Mouse (Mus musculus) liver, postnatal 0 days (tissue): Measurements from ENCODE around the gene Padi2. TPM values are rescaled to one million over a fixed set of nuclear protein-coding genes. Genes with fewer than 3 reads are reported as not detected.
A peak's percentile ranks its signal among the peaks of the same experiment; 100 is the strongest.

Experiments used
- ATAC-seq: fragments of 200-750 bp; cut with Nextera tagmentation; 2 replicates; pipeline ENCODE4 v1.8.0; 2017; ENCODE audit warnings: mild to moderate bottlenecking, moderate library complexity
- DNase-seq: peaks from one replicate; pipeline ENCODE4 v3.0.0-alpha.2; 2016
- H3K27ac ChIP-seq: fragments of 300-500 bp; sonication (generic); 2 replicates; pipeline ENCODE4 v1.5.1; 2014; ENCODE audit warnings: antibody characterized with exemption, moderate library complexity, mild to moderate bottlenecking, low read depth
- H3K27me3 ChIP-seq: fragments of 300-500 bp; sonication (generic); 2 replicates; pipeline ENCODE4 v1.6.1; 2014; ENCODE audit warnings: low read length, control low read depth, mixed read lengths; ENCODE audit not compliant: insufficient read depth
- H3K36me3 ChIP-seq: fragments of 300-500 bp; sonication (generic); replicated peaks from 2 replicates; pipeline ENCODE4 v1.6.1; 2014; ENCODE audit warnings: mild to moderate bottlenecking, control low read depth, low read length, moderate library complexity, mixed read lengths; ENCODE audit not compliant: insufficient read depth
- H3K4me1 ChIP-seq: fragments of 300-500 bp; sonication (generic); 2 replicates; pipeline ENCODE4 v1.6.1; 2014; ENCODE audit warnings: antibody characterized with exemption, mild to moderate bottlenecking, control low read depth; ENCODE audit not compliant: insufficient read depth
- H3K4me2 ChIP-seq: fragments of 300-500 bp; sonication (generic); 2 replicates; pipeline ENCODE4 v1.6.1; 2014; ENCODE audit warnings: low read depth, mild to moderate bottlenecking, low read length, moderate library complexity, mixed read lengths
- H3K4me3 ChIP-seq: fragments of 300-500 bp; sonication (generic); 2 replicates; pipeline ENCODE4 v1.5.1; 2014; ENCODE audit warnings: low read depth, low read length
- H3K9ac ChIP-seq: fragments of 300-500 bp; sonication (generic); replicated peaks from 2 replicates; pipeline ENCODE4 v1.6.1; 2014; ENCODE audit warnings: mild to moderate bottlenecking, moderate library complexity
- H3K9me3 ChIP-seq: fragments of 300-500 bp; sonication (generic); 2 replicates; pipeline ENCODE4 v1.6.1; 2016; ENCODE audit warnings: mild to moderate bottlenecking, control low read depth, low read length, mixed read lengths
- CTCF ChIP-seq: sonication (generic); IDR thresholded peaks from 2 replicates; pipeline ENCODE4 v1.5.1; 2016; ENCODE audit warnings: antibody characterized with exemption, low read depth
- EP300 ChIP-seq: IDR thresholded peaks from 2 replicates; pipeline ENCODE4 v1.6.1; 2016; ENCODE audit warnings: antibody characterized with exemption, low read depth, mild to moderate bottlenecking
- WGBS: fragments of 180-500 bp; shearing (Covaris S2); extraction: QIAGEN DNeasy Blood & Tissue Kit; methylation state at CpG from one replicate; pipeline ENCODE4 v1.1.7; 2014; ENCODE audit not compliant: insufficient replicate concordance; 5-methylcytosine and 5-hydroxymethylcytosine counted together
- polyA plus RNA-seq: library from polyadenylated mRNA; unstranded; fragments of >200 nt; fragmentation: Nextera tagmentation; extraction: Ambion mirVana; gene quantifications from 2 replicates; pipeline ENCODE4 v1.2.1, GENCODE M21; 2015

Padi2 gene
- polyA plus RNA-seq, 1 experiment from 2014 or later = 2.1 TPM

DNA sequence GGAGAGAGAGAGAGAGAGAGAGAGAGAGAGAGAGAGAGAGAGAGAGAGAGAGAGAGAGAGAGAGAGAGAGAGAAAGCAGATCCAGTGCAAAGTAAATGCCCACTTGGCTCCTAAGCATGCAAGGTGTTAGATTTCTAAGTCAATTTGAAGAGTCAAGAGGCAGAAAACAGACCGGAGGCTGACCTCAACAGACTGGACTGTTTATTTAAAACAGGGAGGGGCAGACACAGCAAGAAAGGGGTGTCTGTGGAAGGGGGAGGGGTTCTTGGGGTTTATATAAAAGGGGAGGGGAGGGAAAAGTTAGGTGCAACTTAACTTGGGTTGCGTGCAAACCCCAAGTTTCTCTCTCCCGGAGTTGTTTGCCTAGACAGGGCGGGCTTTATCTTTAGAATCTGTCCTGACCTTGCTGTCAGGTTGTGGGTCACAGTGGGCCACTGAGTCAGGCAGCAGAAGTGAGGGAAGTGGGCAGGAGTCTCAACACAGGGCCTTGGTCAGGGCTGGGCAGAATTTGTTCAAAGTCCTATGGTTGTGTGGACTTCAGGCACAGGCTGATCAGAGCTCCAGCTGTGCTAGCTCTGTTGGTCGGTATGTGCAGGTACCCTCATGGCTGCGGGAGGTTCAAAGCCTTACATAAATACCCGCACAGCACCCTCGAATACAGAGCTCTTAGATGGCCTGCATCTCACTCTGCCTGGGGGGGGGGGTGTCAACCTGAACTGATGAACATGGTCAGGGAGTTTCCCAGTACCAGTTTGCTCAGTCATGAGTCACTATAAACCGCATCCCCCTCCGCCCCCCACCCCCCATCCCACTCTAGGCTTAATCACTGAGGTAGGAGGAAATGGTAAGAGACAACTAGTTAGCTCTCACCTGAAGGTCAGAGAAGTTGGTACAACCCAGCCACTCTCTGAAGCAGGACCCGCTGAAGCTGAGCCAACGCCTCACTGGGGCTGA, 41.6 kb downstream of the Padi2 start:
- WGBS = 72% methylated on average over 12 of the region's 12 CpGs
- H3K4me3 ChIP-seq = no peak overlapping the region
- no peak overlapping the region for H3K27ac ChIP-seq
- peaks cover 5% of the 10 kb centered on the region; the same call in 1 of the 2 replicates for H3K4me1 ChIP-seq
- H3K9me3 ChIP-seq = no peaks in the 10 kb centered on the region
- ATAC-seq (no peak), DNase-seq (no peak)
- H3K4me2 ChIP-seq = no peak overlapping the region
- TF ChIP-seq EP300 = no peak
- no peak for TF ChIP-seq CTCF
- no peaks in the 10 kb centered on the region for H3K36me3 ChIP-seq
- H3K27me3 ChIP-seq = no peaks in the 10 kb centered on the region
- H3K9ac ChIP-seq = no peak overlapping the region

DNA sequence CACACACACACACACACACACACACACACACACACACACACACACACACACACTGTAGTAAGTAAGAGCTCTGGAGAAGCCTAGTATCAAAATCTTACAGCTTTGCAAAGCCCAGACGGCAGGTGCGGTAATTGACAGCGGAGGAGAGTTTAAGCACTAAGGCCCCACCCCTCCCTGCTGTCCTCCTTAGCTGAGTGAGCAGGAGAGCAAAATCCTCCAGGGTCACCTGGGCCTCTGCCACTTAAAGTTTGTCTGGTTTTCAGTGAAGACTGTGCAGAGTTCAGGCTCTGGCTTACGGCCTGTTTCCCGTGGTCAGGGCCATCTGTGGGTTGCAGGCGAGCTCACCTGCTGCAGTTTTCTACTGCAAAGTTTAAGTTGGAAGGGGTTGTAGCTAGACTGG, 42.3 kb downstream of the Padi2 start:
- ATAC-seq = no peak
- Histone ChIP-seq H3K36me3 (no peaks in the 10 kb centered on the region), H3K9me3 (no peaks in the 10 kb centered on the region), H3K4me2 (no peak overlapping the region), H3K4me3 (no peak overlapping the region), H3K27ac (no peak overlapping the region), H3K4me1 (peaks cover 5% of the 10 kb centered on the region; the same call in 1 of the 2 replicates), H3K27me3 (no peaks in the 10 kb centered on the region), H3K9ac (no peak overlapping the region)
- TF ChIP-seq EP300 (no peak), CTCF (no peak)
- DNase-seq = no peak
- WGBS = 70% methylated on average over 6 of the region's 6 CpGs

DNA sequence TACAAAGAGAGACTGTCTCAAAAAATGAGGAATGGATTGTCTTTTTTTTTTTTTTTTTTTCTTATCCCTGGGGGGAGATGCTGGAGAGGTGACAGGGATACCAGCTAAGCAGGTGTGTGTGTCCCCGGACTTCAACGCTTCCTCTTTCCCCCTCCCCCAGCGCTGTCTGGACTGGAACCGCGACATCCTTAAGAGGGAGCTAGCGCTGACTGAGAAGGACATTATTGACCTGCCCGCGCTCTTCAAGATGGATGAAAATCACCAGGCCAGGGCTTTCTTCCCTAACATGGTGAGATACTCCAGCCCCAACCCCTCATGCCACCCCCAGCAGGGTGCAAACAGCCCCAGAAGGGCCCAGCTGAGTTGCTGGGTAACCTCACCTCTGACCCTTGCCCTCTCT, 42.9 kb downstream of the Padi2 start:
- H3K27ac ChIP-seq = no peak overlapping the region
- no peaks in the 10 kb centered on the region for H3K36me3 ChIP-seq
- H3K27me3 ChIP-seq = no peaks in the 10 kb centered on the region
- ATAC-seq = no peak
- 70% methylated on average over 8 of the region's 8 CpGs for WGBS
- no peak overlapping the region for H3K9ac ChIP-seq
- no peak overlapping the region for H3K4me2 ChIP-seq
- peaks cover 5% of the 10 kb centered on the region; the same call in 1 of the 2 replicates for H3K4me1 ChIP-seq
- no peak overlapping the region for H3K4me3 ChIP-seq
- no peak for DNase-seq
- no peak for TF ChIP-seq CTCF
- no peak for TF ChIP-seq EP300
- H3K9me3 ChIP-seq = no peaks in the 10 kb centered on the region

DNA sequence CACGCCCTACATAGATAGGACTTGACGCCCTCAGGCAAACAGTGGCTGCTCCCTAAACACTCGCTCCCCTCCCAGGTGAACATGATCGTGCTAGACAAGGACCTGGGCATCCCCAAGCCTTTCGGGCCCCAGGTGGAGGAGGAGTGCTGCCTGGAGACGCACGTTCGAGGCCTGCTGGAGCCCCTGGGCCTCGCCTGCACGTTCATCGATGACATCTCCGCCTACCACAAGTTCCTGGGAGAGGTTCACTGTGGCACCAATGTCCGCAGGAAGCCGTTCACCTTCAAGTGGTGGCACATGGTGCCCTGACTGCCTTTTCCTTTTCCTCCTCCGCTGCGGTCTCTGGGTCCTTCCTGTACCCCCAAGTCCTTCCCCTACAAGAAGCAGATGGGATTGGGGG, 43.5 kb downstream of the Padi2 start:
- H3K4me1 ChIP-seq = peaks cover 5% of the 10 kb centered on the region; the same call in 1 of the 2 replicates
- H3K9ac ChIP-seq = no peak overlapping the region
- ATAC-seq (no peak), DNase-seq (no peak)
- no peaks in the 10 kb centered on the region for H3K9me3 ChIP-seq
- WGBS = 62% methylated on average over 16 of the region's 16 CpGs
- no peak for TF ChIP-seq EP300
- no peak for TF ChIP-seq CTCF
- H3K4me3 ChIP-seq = no peak overlapping the region
- H3K36me3 ChIP-seq = no peaks in the 10 kb centered on the region
- no peaks in the 10 kb centered on the region for H3K27me3 ChIP-seq
- no peak overlapping the region for H3K4me2 ChIP-seq
- H3K27ac ChIP-seq = no peak overlapping the region

DNA sequence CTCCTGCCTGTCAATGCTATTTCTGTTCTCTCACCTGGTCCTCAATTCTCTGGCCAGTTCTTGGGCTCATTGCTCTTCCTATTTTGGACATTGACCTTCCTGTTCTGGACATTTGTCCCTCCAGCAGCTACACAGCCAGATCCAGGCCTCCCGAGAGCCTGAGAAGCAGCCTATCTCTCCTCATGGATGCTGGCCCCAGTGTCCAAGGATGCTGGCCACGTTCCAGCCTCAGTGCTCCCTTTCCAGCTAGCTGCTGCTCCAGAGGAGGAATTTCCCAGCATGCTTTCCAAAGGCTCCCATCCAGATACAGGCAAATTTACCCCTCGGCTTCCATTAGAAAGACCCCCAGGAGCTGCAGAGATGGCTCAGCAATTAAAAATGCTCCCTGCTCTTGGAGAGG, 44.4 kb downstream of the Padi2 start:
- Histone ChIP-seq H3K27me3 (0 out of 2 replicates have a peak, but pooled peaks cover 1% of the 10 kb centered on the region), H3K9me3 (no peaks in the 10 kb centered on the region), H3K36me3 (no peaks in the 10 kb centered on the region), H3K27ac (no peak overlapping the region), H3K4me3 (no peak overlapping the region), H3K4me2 (no peak overlapping the region), H3K9ac (no peak overlapping the region), H3K4me1 (peaks cover 5% of the 10 kb centered on the region; the same call in 1 of the 2 replicates)
- TF ChIP-seq EP300 (no peak), CTCF (no peak)
- no peak for ATAC-seq
- no peak for DNase-seq
- WGBS = 70% methylated on average over 3 of the region's 3 CpGs

DNA sequence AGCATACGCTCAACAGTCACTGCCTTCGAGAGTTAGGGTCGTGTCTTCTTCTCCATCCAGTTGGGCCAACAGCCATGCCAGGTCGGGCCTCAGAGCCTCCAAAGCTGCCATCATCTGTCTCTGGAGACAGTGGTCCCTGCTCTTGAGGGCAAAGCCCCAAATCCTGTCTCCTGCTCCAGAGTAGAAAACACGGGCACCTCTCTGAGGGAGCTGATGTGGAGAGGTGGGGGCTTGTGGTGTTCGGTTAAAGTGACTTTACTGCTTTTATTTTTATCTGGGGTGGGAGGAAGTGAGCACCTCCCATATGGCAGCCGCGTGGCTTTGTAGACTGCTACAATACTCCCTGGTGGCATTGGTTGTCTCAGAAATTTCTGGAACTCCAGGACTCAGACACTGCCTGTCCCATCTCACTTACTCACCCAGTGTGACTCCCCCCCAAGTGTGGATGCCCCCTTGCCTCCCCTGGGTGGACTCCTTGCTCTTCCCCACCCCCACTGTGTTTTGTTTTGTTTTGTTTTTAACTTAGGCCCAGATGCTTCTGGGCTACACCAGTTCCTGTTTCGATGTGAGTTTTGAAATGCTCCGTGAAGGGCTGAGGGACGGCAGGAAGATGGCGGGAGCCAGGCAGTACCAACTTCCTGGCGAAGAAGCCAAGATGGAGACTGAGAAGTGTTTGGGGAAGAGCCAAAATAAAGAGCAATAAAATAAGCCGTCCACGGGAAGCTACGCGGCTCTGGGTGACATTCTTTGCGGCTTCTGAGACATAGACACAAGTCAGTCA, 45.9 kb downstream of the Padi2 start:
- Histone ChIP-seq H3K9me3 (no peaks in the 10 kb centered on the region), H3K4me1 (0 out of 2 replicates have a peak, but pooled peaks cover 5% of the 10 kb centered on the region), H3K27me3 (peaks cover 6% of the 10 kb centered on the region; the same call in 1 of the 2 replicates), H3K27ac (peak overlapping the region; percentile 61), H3K9ac (no peak overlapping the region), H3K4me3 (no peak overlapping the region), H3K4me2 (no peak overlapping the region), H3K36me3 (no peaks in the 10 kb centered on the region)
- TF ChIP-seq EP300 (no peak), CTCF (no peak)
- whole genome bisulfite sequencing = 57% methylated on average over 18 of the region's 18 CpGs
- DNase-seq (no peak), ATAC-seq (peak; percentile 43)
